Mouse (Mus musculus): Measurements from ENCODE around the gene Gab2. TPM values are rescaled to one million over a fixed set of nuclear protein-coding genes. Genes with fewer than 3 reads are reported as not detected.

Gab2 gene
- total RNA-seq, 2 experiments from 2014 or later = 17.9 to 20.2 TPM

Other genes starting within 250 kb of the Gab2 start
- gene Nars2, start 130.1 kb upstream of the Gab2 start, total RNA-seq (2021) = 10 to 100 TPM; 19.3 to 19.5 TPM

All from layer of hippocampus, postnatal 10 days (tissue).